Mouse (Mus musculus): ENCODE measurements around the gene Psme2b. TPM values are rescaled to one million over a fixed set of nuclear protein-coding genes. Genes with fewer than 3 reads are reported as not detected.
"Not testable (repeated sequence)": the region's sequence is repeated elsewhere in the genome, so short reads cannot be mapped to it uniquely, and the experiment has no call there.

Psme2b gene
- polyA plus RNA-seq (2014; fragmentation: Nextera tagmentation; extraction: Ambion mirVana): 1.9 and 2.5 TPM in 2 replicates

DNA sequence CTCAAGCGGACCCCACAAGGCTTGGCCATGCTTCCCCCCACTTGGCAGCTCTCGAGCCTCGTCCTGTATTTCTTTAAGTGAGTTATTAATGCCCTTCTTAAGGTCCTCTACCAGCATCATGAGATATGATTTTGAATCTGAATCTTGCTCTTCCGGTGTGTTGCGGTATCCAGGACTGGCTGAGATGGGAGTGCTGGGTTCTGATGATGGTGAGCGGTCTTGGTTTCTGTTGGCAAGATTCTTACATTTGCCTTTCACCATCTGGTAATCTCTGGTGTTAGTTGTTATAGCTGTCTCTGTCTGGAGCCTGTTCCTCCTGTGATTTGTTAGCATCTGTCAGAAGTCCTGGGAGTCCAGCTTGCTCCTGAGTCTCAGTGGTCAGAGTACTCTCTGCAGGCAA, at the start of gene Psme2b:
Psme2b (minus strand) TSS at position 101 of the 400 bp plus-strand sequence.
- not testable (repeated sequence) for H3K36me3 ChIP-seq (ENCODE audit: control insufficient read depth, insufficient read depth, low read length); H3K27me3 ChIP-seq (ENCODE audit: control insufficient read depth, insufficient read depth, low read length); H3K4me2 ChIP-seq (replicated peaks; ENCODE audit: low read depth, low read length); H3K9ac ChIP-seq (ENCODE audit: low read depth, low read length); H3K4me3 ChIP-seq (ENCODE audit: low read length); H3K4me1 ChIP-seq (ENCODE audit: control insufficient read depth, insufficient read depth, low read length); H3K27ac ChIP-seq (ENCODE audit: low read depth, low read length); ATAC-seq (ENCODE audit: low FRiP score, low TSS enrichment); H3K9me3 ChIP-seq (ENCODE audit: control insufficient read depth, low read length)
- WGBS: 98% methylated on average over 6 of the region's 6 CpGs

- ATAC-seq (ENCODE audit: low FRiP score, low TSS enrichment): peak; percentile 89
- not testable (repeated sequence) for H3K4me3 ChIP-seq (ENCODE audit: low read length); H3K4me2 ChIP-seq (replicated peaks; ENCODE audit: low read depth, low read length); H3K9me3 ChIP-seq (ENCODE audit: control insufficient read depth, low read length); H3K36me3 ChIP-seq (ENCODE audit: control insufficient read depth, insufficient read depth, low read length); H3K27me3 ChIP-seq (ENCODE audit: control insufficient read depth, insufficient read depth, low read length); H3K27ac ChIP-seq (ENCODE audit: low read depth, low read length); H3K9ac ChIP-seq (ENCODE audit: low read depth, low read length); H3K4me1 ChIP-seq (ENCODE audit: control insufficient read depth, insufficient read depth, low read length)
- WGBS: 10% methylated on average over 2 of the region's 2 CpGs
Measured at GRCm38 (mm10) chr11:48994018-48994417, 48.0 kb upstream of the Psme2b start, which contains the start of gene Tgtp1. TSS of gene Tgtp1 (minus strand) at chr11:48994172.

DNA sequence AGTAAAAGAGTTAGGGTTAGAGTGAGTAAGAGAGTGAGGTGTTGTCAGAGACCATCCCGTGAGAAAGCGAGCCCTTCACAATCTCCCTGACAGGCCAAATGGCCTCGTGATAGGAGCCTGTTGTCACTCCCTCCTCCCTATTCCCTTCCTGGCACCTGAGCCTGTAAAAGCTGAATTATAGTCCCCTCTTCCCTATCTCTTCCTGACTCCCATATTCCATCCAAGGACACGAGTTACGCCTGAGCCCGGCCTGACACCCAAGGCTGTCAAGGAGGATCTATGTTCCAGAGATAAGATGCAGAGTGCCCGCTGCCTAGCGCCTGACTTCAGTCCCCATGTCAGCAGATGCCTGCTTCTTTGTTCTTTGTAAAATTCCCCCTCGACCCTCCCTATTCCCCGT, 47.3 kb upstream of the Psme2b start:
- H3K27me3 ChIP-seq (ENCODE audit: control insufficient read depth, insufficient read depth, low read length); H3K36me3 ChIP-seq (ENCODE audit: control insufficient read depth, insufficient read depth, low read length); ATAC-seq (ENCODE audit: low FRiP score, low TSS enrichment); H3K4me3 ChIP-seq (ENCODE audit: low read length); H3K4me1 ChIP-seq (ENCODE audit: control insufficient read depth, insufficient read depth, low read length); H3K27ac ChIP-seq (ENCODE audit: low read depth, low read length); H3K9ac ChIP-seq (ENCODE audit: low read depth, low read length); H3K4me2 ChIP-seq (replicated peaks; ENCODE audit: low read depth, low read length); H3K9me3 ChIP-seq (ENCODE audit: control insufficient read depth, low read length): not testable (repeated sequence)
- 11% methylated on average over 8 of the region's 10 CpGs for WGBS

- H3K4me2 ChIP-seq (replicated peaks; ENCODE audit: low read depth, low read length); H3K36me3 ChIP-seq (ENCODE audit: control insufficient read depth, insufficient read depth, low read length); H3K4me1 ChIP-seq (ENCODE audit: control insufficient read depth, insufficient read depth, low read length); H3K27me3 ChIP-seq (ENCODE audit: control insufficient read depth, insufficient read depth, low read length); H3K9me3 ChIP-seq (ENCODE audit: control insufficient read depth, low read length); H3K9ac ChIP-seq (ENCODE audit: low read depth, low read length); H3K4me3 ChIP-seq (ENCODE audit: low read length); H3K27ac ChIP-seq (ENCODE audit: low read depth, low read length); ATAC-seq (ENCODE audit: low FRiP score, low TSS enrichment): not testable (repeated sequence)
- 45% methylated on average over 4 of the region's 4 CpGs for WGBS
Measured at GRCm38 (mm10) chr11:48991740-48992520, 45.9 kb upstream of the Psme2b start, which contains the start of gene Gm12185. TSS of gene Gm12185 (minus strand) at chr11:48992226.

- H3K4me1 ChIP-seq (ENCODE audit: control insufficient read depth, insufficient read depth, low read length); H3K4me2 ChIP-seq (replicated peaks; ENCODE audit: low read depth, low read length); H3K9me3 ChIP-seq (ENCODE audit: control insufficient read depth, low read length); H3K27ac ChIP-seq (ENCODE audit: low read depth, low read length); H3K9ac ChIP-seq (ENCODE audit: low read depth, low read length); H3K4me3 ChIP-seq (ENCODE audit: low read length); H3K27me3 ChIP-seq (ENCODE audit: control insufficient read depth, insufficient read depth, low read length); ATAC-seq (ENCODE audit: low FRiP score, low TSS enrichment); H3K36me3 ChIP-seq (ENCODE audit: control insufficient read depth, insufficient read depth, low read length): not testable (repeated sequence)
- 62% methylated on average over 1 of the region's 2 CpGs for WGBS
Measured at GRCm38 (mm10) chr11:48989981-48990380, 44.0 kb upstream of the Psme2b start.

- H3K9me3 ChIP-seq (ENCODE audit: control insufficient read depth, low read length); H3K4me3 ChIP-seq (ENCODE audit: low read length); H3K9ac ChIP-seq (ENCODE audit: low read depth, low read length); H3K4me2 ChIP-seq (replicated peaks; ENCODE audit: low read depth, low read length); H3K36me3 ChIP-seq (ENCODE audit: control insufficient read depth, insufficient read depth, low read length); H3K27me3 ChIP-seq (ENCODE audit: control insufficient read depth, insufficient read depth, low read length); H3K4me1 ChIP-seq (ENCODE audit: control insufficient read depth, insufficient read depth, low read length); ATAC-seq (ENCODE audit: low FRiP score, low TSS enrichment); H3K27ac ChIP-seq (ENCODE audit: low read depth, low read length): not testable (repeated sequence)
- WGBS: 71% methylated on average over 2 of the region's 3 CpGs
Measured at GRCm38 (mm10) chr11:48988219-48988618, 42.2 kb upstream of the Psme2b start.

- H3K4me1 ChIP-seq (ENCODE audit: control insufficient read depth, insufficient read depth, low read length); H3K9ac ChIP-seq (ENCODE audit: low read depth, low read length); H3K4me3 ChIP-seq (ENCODE audit: low read length); H3K27ac ChIP-seq (ENCODE audit: low read depth, low read length); H3K9me3 ChIP-seq (ENCODE audit: control insufficient read depth, low read length); H3K27me3 ChIP-seq (ENCODE audit: control insufficient read depth, insufficient read depth, low read length); ATAC-seq (ENCODE audit: low FRiP score, low TSS enrichment); H3K36me3 ChIP-seq (ENCODE audit: control insufficient read depth, insufficient read depth, low read length); H3K4me2 ChIP-seq (replicated peaks; ENCODE audit: low read depth, low read length): not testable (repeated sequence)
- no CpG with 5 or more reads among the region's 3 CpGs for WGBS
Measured at GRCm38 (mm10) chr11:48982848-48983247, 36.9 kb upstream of the Psme2b start.

- H3K27me3 ChIP-seq (ENCODE audit: control insufficient read depth, insufficient read depth, low read length); H3K9me3 ChIP-seq (ENCODE audit: control insufficient read depth, low read length); H3K4me1 ChIP-seq (ENCODE audit: control insufficient read depth, insufficient read depth, low read length); H3K27ac ChIP-seq (ENCODE audit: low read depth, low read length); H3K9ac ChIP-seq (ENCODE audit: low read depth, low read length); ATAC-seq (ENCODE audit: low FRiP score, low TSS enrichment); H3K4me3 ChIP-seq (ENCODE audit: low read length); H3K36me3 ChIP-seq (ENCODE audit: control insufficient read depth, insufficient read depth, low read length); H3K4me2 ChIP-seq (replicated peaks; ENCODE audit: low read depth, low read length): not testable (repeated sequence)
- no CpG with 5 or more reads among the region's 5 CpGs for WGBS
Measured at GRCm38 (mm10) chr11:48980052-48980451, 34.1 kb upstream of the Psme2b start.

- not testable (repeated sequence) for H3K9ac ChIP-seq (ENCODE audit: low read depth, low read length); H3K36me3 ChIP-seq (ENCODE audit: control insufficient read depth, insufficient read depth, low read length); H3K4me2 ChIP-seq (replicated peaks; ENCODE audit: low read depth, low read length); H3K27ac ChIP-seq (ENCODE audit: low read depth, low read length); H3K9me3 ChIP-seq (ENCODE audit: control insufficient read depth, low read length); H3K4me3 ChIP-seq (ENCODE audit: low read length); ATAC-seq (ENCODE audit: low FRiP score, low TSS enrichment); H3K27me3 ChIP-seq (ENCODE audit: control insufficient read depth, insufficient read depth, low read length); H3K4me1 ChIP-seq (ENCODE audit: control insufficient read depth, insufficient read depth, low read length)
- no CpG with 5 or more reads among the region's 3 CpGs for WGBS
Measured at GRCm38 (mm10) chr11:48979251-48979650, 33.3 kb upstream of the Psme2b start, which contains the start of gene 9930111J21Rik1. TSS of gene 9930111J21Rik1 (minus strand) at chr11:48979398.

Data from kidney, embryonic 14.5 days (tissue).